8 mouse cellular contexts compared by ENCODE assay signal in genomic region chr2:10788509-10788908, GRCm38 (mm10).
A peak's percentile ranks its signal among the peaks of the same experiment; 100 is the strongest.
DNase-seq lines count a peak whose midpoint lies in the region; ATAC-seq and TF ChIP-seq lines count a peak whose summit lies in the region.

No protein-coding gene starts in this region.

- TF ChIP-seq CTCF in forebrain, postnatal 0 days (IDR thresholded peaks at IDR 0.05; ENCODE audit: low read depth) = no peak

- H3K27me3 ChIP-seq in forebrain, postnatal 0 days (ENCODE audit: insufficient read depth, low read length) = peaks cover 13% of the 10 kb centered on the region
- H3K27me3 ChIP-seq in hindbrain, embryonic 16.5 days (replicated peaks; ENCODE audit: control insufficient read depth, insufficient read depth, low read length) = no peaks in the 10 kb centered on the region
- no peaks in the 10 kb centered on the region for H3K27me3 ChIP-seq in lung, embryonic 16.5 days (ENCODE audit: control insufficient read depth, insufficient read depth, low read depth, low read length)
- H3K27me3 ChIP-seq in stomach, embryonic 14.5 days (ENCODE audit: control insufficient read depth, insufficient read depth, low read length) = no peaks in the 10 kb centered on the region

- no peak overlapping the region for H3K9ac ChIP-seq in forebrain, postnatal 0 days
- H3K9ac ChIP-seq in hindbrain, embryonic 16.5 days (ENCODE audit: low read depth, low read length) = no peak overlapping the region
- no peak overlapping the region for H3K9ac ChIP-seq in lung, embryonic 16.5 days (ENCODE audit: low read length)
- no peak overlapping the region for H3K9ac ChIP-seq in stomach, embryonic 14.5 days (replicated peaks; ENCODE audit: low read depth, low read length)

- 9% methylated on average over 1 of the region's 1 CpGs for WGBS in forebrain, postnatal 0 days
- 29% methylated on average over 1 of the region's 1 CpGs for WGBS in hindbrain, embryonic 16.5 days
- 38% methylated on average over 1 of the region's 1 CpGs for WGBS in lung, embryonic 16.5 days
- 22% methylated on average over 1 of the region's 1 CpGs for WGBS in stomach, embryonic 14.5 days

- no peak overlapping the region for H3K4me2 ChIP-seq in forebrain, postnatal 0 days (ENCODE audit: low read depth)
- H3K4me2 ChIP-seq in hindbrain, embryonic 16.5 days (ENCODE audit: low read length) = no peak overlapping the region
- no peak overlapping the region for H3K4me2 ChIP-seq in lung, embryonic 16.5 days (ENCODE audit: low read depth, low read length)
- no peak overlapping the region for H3K4me2 ChIP-seq in stomach, embryonic 14.5 days (replicated peaks; ENCODE audit: low read depth, low read length)

- DNase-seq in 3T3-L1 (ENCODE audit: low read depth, low spot score) = peak; percentile 81
- peak; percentile 55 to 61 for DNase-seq in adrenal gland, adult (ENCODE audit: inconsistent age in 2 of 2, low spot score in 1 of 2)
- peak; percentile 89 for DNase-seq in forebrain, postnatal 0 days
- no peak for DNase-seq in thymus, postnatal 10 days (ENCODE audit: low spot score in 2 of 2)
- DNase-seq in kidney, adult 9 months = no peak

- H3K27ac ChIP-seq in forebrain, postnatal 0 days (ENCODE audit: low read depth, low read length) = no peak overlapping the region
- H3K27ac ChIP-seq in hindbrain, embryonic 16.5 days (ENCODE audit: low read depth, low read length) = no peak overlapping the region
- H3K27ac ChIP-seq in lung, embryonic 16.5 days (ENCODE audit: low read length) = peak overlapping the region; percentile 49
- no peak overlapping the region; the same call in 1 of the 2 replicates for H3K27ac ChIP-seq in stomach, embryonic 14.5 days (ENCODE audit: low read length)

- H3K9me3 ChIP-seq in forebrain, postnatal 0 days (ENCODE audit: low read length) = no peaks in the 10 kb centered on the region
- H3K9me3 ChIP-seq in hindbrain, embryonic 16.5 days (ENCODE audit: control insufficient read depth, low read length) = no peaks in the 10 kb centered on the region
- no peaks in the 10 kb centered on the region for H3K9me3 ChIP-seq in lung, embryonic 16.5 days (ENCODE audit: control insufficient read depth, low read length)
- H3K9me3 ChIP-seq in stomach, embryonic 14.5 days (ENCODE audit: control insufficient read depth, low read depth, low read length) = no peaks in the 10 kb centered on the region

- no peaks in the 10 kb centered on the region for H3K4me1 ChIP-seq in forebrain, postnatal 0 days (ENCODE audit: insufficient read depth)
- H3K4me1 ChIP-seq in hindbrain, embryonic 16.5 days (ENCODE audit: control insufficient read depth, insufficient read depth, low read depth, low read length) = no peaks in the 10 kb centered on the region; the same call in none of the 2 replicates
- H3K4me1 ChIP-seq in lung, embryonic 16.5 days (replicated peaks; ENCODE audit: control insufficient read depth, insufficient read depth, low read length) = 0 out of 2 replicates have a peak, but pooled peaks cover 3% of the 10 kb centered on the region
- H3K4me1 ChIP-seq in stomach, embryonic 14.5 days (ENCODE audit: control insufficient read depth, insufficient read depth, low read length) = no peaks in the 10 kb centered on the region

- peak; percentile 97 for ATAC-seq in forebrain, postnatal 0 days
- ATAC-seq in hindbrain, embryonic 16.5 days = peak; percentile 88
- peak; percentile 97 for ATAC-seq in lung, embryonic 16.5 days (ENCODE audit: low read depth)
- peak; percentile 42; the same call in 1 of the 2 replicates for ATAC-seq in stomach, embryonic 14.5 days (ENCODE audit: insufficient number of reproducible peaks, insufficient read depth, low FRiP score, low read depth)

- H3K36me3 ChIP-seq in forebrain, postnatal 0 days (ENCODE audit: insufficient read depth) = no peaks in the 10 kb centered on the region
- H3K36me3 ChIP-seq in hindbrain, embryonic 16.5 days (ENCODE audit: control insufficient read depth, insufficient read depth, low read length) = no peaks in the 10 kb centered on the region
- H3K36me3 ChIP-seq in lung, embryonic 16.5 days (ENCODE audit: control insufficient read depth, insufficient read depth, low read length) = no peaks in the 10 kb centered on the region
- no peaks in the 10 kb centered on the region for H3K36me3 ChIP-seq in stomach, embryonic 14.5 days (ENCODE audit: control insufficient read depth, insufficient read depth, low read length)

- no peak overlapping the region for H3K4me3 ChIP-seq in forebrain, postnatal 0 days (ENCODE audit: low read depth, low read length)
- no peak overlapping the region for H3K4me3 ChIP-seq in hindbrain, embryonic 16.5 days (ENCODE audit: low read length)
- no peak overlapping the region for H3K4me3 ChIP-seq in lung, embryonic 16.5 days (ENCODE audit: low read length)
- H3K4me3 ChIP-seq in stomach, embryonic 14.5 days (ENCODE audit: low read depth, low read length) = no peak overlapping the region

Comparison
In these comparisons a context has a peak if more than half of its experiments do, and no peak if none do; other contexts are left out.
1. DNase-seq: peak in 3T3-L1 (single experiment), adrenal gland, adult (2 of 2) and forebrain, postnatal 0 days (single experiment); none in thymus, postnatal 10 days (0 of 2) and kidney, adult 9 months (single experiment).
2. ATAC-seq: peak in every context shown above with its lines; median percentile 97 in forebrain, postnatal 0 days; 97 in lung, embryonic 16.5 days; 88 in hindbrain, embryonic 16.5 days; 42 in stomach, embryonic 14.5 days.